ENCODE assay signal across 8 mouse cellular contexts in genomic region chr17:25868601-25869191, GRCm38 (mm10). TPM values are rescaled to one million over a fixed set of nuclear protein-coding genes. Genes with fewer than 3 reads are reported as not detected.
DNase-seq lines count a peak whose midpoint lies in the region; ATAC-seq lines count a peak whose summit lies in the region.

Gene Mcrip2, minus strand, starts transcription at chr17:25868764.

- peak within 1 kb of the TSS; percentile 51 for H3K9ac ChIP-seq in forebrain, embryonic 11.5 days (ENCODE audit: low read length)
- peak within 1 kb of the TSS; percentile 91 for H3K9ac ChIP-seq in heart, embryonic 15.5 days
- peak within 1 kb of the TSS; percentile 66 for H3K9ac ChIP-seq in liver, embryonic 15.5 days
- peak within 1 kb of the TSS; percentile 73 for H3K9ac ChIP-seq in neural tube, embryonic 15.5 days (replicated peaks)

- peak within 1 kb of the TSS; percentile 27; the same call in 1 of the 2 replicates for H3K27ac ChIP-seq in forebrain, embryonic 11.5 days (ENCODE audit: low read depth, low read length)
- H3K27ac ChIP-seq in heart, embryonic 15.5 days = peak within 1 kb of the TSS; percentile 98
- peak within 1 kb of the TSS; percentile 77 for H3K27ac ChIP-seq in liver, embryonic 15.5 days (replicated peaks)
- H3K27ac ChIP-seq in neural tube, embryonic 15.5 days (replicated peaks) = peak within 1 kb of the TSS; percentile 72

- peaks cover 12% of the 10 kb centered on the region for H3K4me1 ChIP-seq in forebrain, embryonic 11.5 days (replicated peaks; ENCODE audit: control insufficient read depth, insufficient read depth, low read length)
- peaks cover 30% of the 10 kb centered on the region for H3K4me1 ChIP-seq in heart, embryonic 15.5 days (replicated peaks)
- H3K4me1 ChIP-seq in liver, embryonic 15.5 days (replicated peaks) = peaks cover 32% of the 10 kb centered on the region
- H3K4me1 ChIP-seq in neural tube, embryonic 15.5 days = peaks cover 18% of the 10 kb centered on the region

- DNase-seq in brain, adult 2 months (ENCODE audit: low read depth, low spot score) = peak; percentile 92
- peak; percentile 88 for DNase-seq in forebrain, embryonic 11.5 days (ENCODE audit: low spot score)
- DNase-seq in kidney, postnatal 25 days = peak; percentile 87 to 94
- peak; percentile 63 to 66 for DNase-seq in thymus, adult 18-20 months

- no peaks in the 10 kb centered on the region for H3K36me3 ChIP-seq in forebrain, embryonic 11.5 days (ENCODE audit: control insufficient read depth, insufficient read depth, low read length)
- peaks cover 12% of the 10 kb centered on the region; the same call in 1 of the 2 replicates for H3K36me3 ChIP-seq in heart, embryonic 15.5 days
- H3K36me3 ChIP-seq in liver, embryonic 15.5 days (replicated peaks) = peaks cover 16% of the 10 kb centered on the region
- H3K36me3 ChIP-seq in neural tube, embryonic 15.5 days = peaks cover 3% of the 10 kb centered on the region; the same call in 1 of the 2 replicates

- WGBS in forebrain, embryonic 11.5 days = under 1% methylated on average over 24 of the region's 24 CpGs
- under 1% methylated on average over 24 of the region's 24 CpGs for WGBS in heart, embryonic 15.5 days
- whole genome bisulfite sequencing in liver, embryonic 15.5 days (ENCODE audit: insufficient replicate concordance) = 0% methylated on average over 24 of the region's 24 CpGs
- 0% methylated on average over 21 of the region's 24 CpGs for whole genome bisulfite sequencing in neural tube, embryonic 15.5 days

- peak; percentile 80 for ATAC-seq in CD4-positive, CD25-positive, alpha-beta regulatory T cell, adult 4 months
- peak; percentile 89 for ATAC-seq in forebrain, embryonic 11.5 days (replicated peaks; ENCODE audit: low FRiP score)
- ATAC-seq in heart, embryonic 15.5 days (replicated peaks; ENCODE audit: insufficient number of reproducible peaks, insufficient read depth, low FRiP score, low read depth) = peak; percentile 84
- ATAC-seq in liver, embryonic 15.5 days (ENCODE audit: insufficient read depth) = peak; percentile 68
- peak; percentile 84 for ATAC-seq in neural tube, embryonic 15.5 days (ENCODE audit: low FRiP score)

- no peaks in the 10 kb centered on the region for H3K9me3 ChIP-seq in forebrain, embryonic 11.5 days (ENCODE audit: control insufficient read depth, low read length)
- H3K9me3 ChIP-seq in heart, embryonic 15.5 days (replicated peaks) = no peaks in the 10 kb centered on the region
- no peaks in the 10 kb centered on the region for H3K9me3 ChIP-seq in liver, embryonic 15.5 days (replicated peaks)
- no peaks in the 10 kb centered on the region for H3K9me3 ChIP-seq in neural tube, embryonic 15.5 days (replicated peaks)

- H3K27me3 ChIP-seq in forebrain, embryonic 11.5 days (ENCODE audit: control insufficient read depth, insufficient read depth, low read length) = no peaks in the 10 kb centered on the region
- no peaks in the 10 kb centered on the region for H3K27me3 ChIP-seq in heart, embryonic 15.5 days
- no peaks in the 10 kb centered on the region for H3K27me3 ChIP-seq in liver, embryonic 15.5 days
- H3K27me3 ChIP-seq in neural tube, embryonic 15.5 days (replicated peaks) = no peaks in the 10 kb centered on the region

- peak within 1 kb of the TSS; percentile 84 for H3K4me3 ChIP-seq in forebrain, embryonic 11.5 days (ENCODE audit: low read depth, low read length)
- H3K4me3 ChIP-seq in heart, embryonic 15.5 days = peak within 1 kb of the TSS; percentile 97
- H3K4me3 ChIP-seq in liver, embryonic 15.5 days (replicated peaks) = peak within 1 kb of the TSS; percentile 69
- H3K4me3 ChIP-seq in neural tube, embryonic 15.5 days (replicated peaks) = peak within 1 kb of the TSS; percentile 69

- peak within 1 kb of the TSS; percentile 96 for H3K4me2 ChIP-seq in forebrain, embryonic 11.5 days (ENCODE audit: low read depth, low read length, severe bottlenecking)
- H3K4me2 ChIP-seq in heart, embryonic 15.5 days = peak within 1 kb of the TSS; percentile 96
- peak within 1 kb of the TSS; percentile 88 for H3K4me2 ChIP-seq in liver, embryonic 15.5 days
- H3K4me2 ChIP-seq in neural tube, embryonic 15.5 days = peak within 1 kb of the TSS; percentile 90

RNA-seq across cellular contexts. Expression of gene Mcrip2, which starts in this region (rescaled TPM):
- 1 to 10 TPM; 2.7 to 5.5 TPM for polyA plus RNA-seq in CD4-positive, CD25-positive, alpha-beta regulatory T cell, adult 4 months (2017; shearing (Covaris generic))
- 8.9 and 13.1 TPM in 2 replicates for polyA plus RNA-seq in forebrain, embryonic 11.5 days (2014; fragmentation: Nextera tagmentation; extraction: Ambion mirVana)
- 176 and 203 TPM in 2 replicates for polyA plus RNA-seq in heart, embryonic 15.5 days (2015; fragmentation: Nextera tagmentation; extraction: Ambion mirVana)
- 37.3 and 39.3 TPM in 2 replicates for polyA plus RNA-seq in liver, embryonic 15.5 days (2015; fragmentation: Nextera tagmentation; extraction: Ambion mirVana)
- polyA plus RNA-seq in neural tube, embryonic 15.5 days (2015; fragmentation: Nextera tagmentation; extraction: Ambion mirVana) = 30.3 and 30.7 TPM in 2 replicates

Comparison
In these comparisons a context has a peak if more than half of its experiments do, and no peak if none do; other contexts are left out.
1. Peak in every context shown above with its lines: DNase-seq, ATAC-seq, H3K4me3 ChIP-seq and H3K27ac ChIP-seq.
2. H3K27ac ChIP-seq: peak in every context shown above with its lines; median percentile 98 in heart, embryonic 15.5 days; 77 in liver, embryonic 15.5 days; 72 in neural tube, embryonic 15.5 days; 27 in forebrain, embryonic 11.5 days.